ENCODE assay signal across 8 mouse cellular contexts in genomic region chr11:74831191-74831605, GRCm38 (mm10). TPM values are rescaled to one million over a fixed set of nuclear protein-coding genes. Genes with fewer than 3 reads are reported as not detected.
DNase-seq lines count a peak whose midpoint lies in the region; ATAC-seq and TF ChIP-seq lines count a peak whose summit lies in the region.

No protein-coding gene starts in this region.

- H3K4me1 ChIP-seq in embryonic facial prominence, embryonic 13.5 days: peaks cover 53% of the 10 kb centered on the region
- H3K4me1 ChIP-seq in limb, embryonic 12.5 days (replicated peaks): peaks cover 41% of the 10 kb centered on the region
- peaks cover 48% of the 10 kb centered on the region for H3K4me1 ChIP-seq in midbrain, embryonic 13.5 days (replicated peaks)
- H3K4me1 ChIP-seq in testis, adult 2 months (ENCODE audit: control insufficient read depth, insufficient read depth, low read length): peaks cover 49% of the 10 kb centered on the region

- under 1% methylated on average over 34 of the region's 35 CpGs for WGBS in embryonic facial prominence, embryonic 13.5 days
- WGBS in limb, embryonic 12.5 days: 1% methylated on average over 35 of the region's 35 CpGs
- WGBS in midbrain, embryonic 13.5 days: under 1% methylated on average over 35 of the region's 35 CpGs

- peak overlapping the region; percentile 88 for H3K4me2 ChIP-seq in embryonic facial prominence, embryonic 13.5 days
- H3K4me2 ChIP-seq in limb, embryonic 12.5 days: peak overlapping the region; percentile 83
- peak overlapping the region; percentile 88 for H3K4me2 ChIP-seq in midbrain, embryonic 13.5 days (replicated peaks)

- no peak for TF ChIP-seq CTCF in testis, adult 2 months (IDR thresholded peaks at IDR 0.05; ENCODE audit: control insufficient read depth, insufficient read depth, insufficient replicate concordance, low read depth, low read length)

- H3K27ac ChIP-seq in embryonic facial prominence, embryonic 13.5 days: peak overlapping the region; percentile 97
- peak overlapping the region; percentile 88 for H3K27ac ChIP-seq in limb, embryonic 12.5 days
- peak overlapping the region; percentile 95 for H3K27ac ChIP-seq in midbrain, embryonic 13.5 days
- peak overlapping the region; percentile 57 for H3K27ac ChIP-seq in testis, adult 2 months (ENCODE audit: control insufficient read depth, insufficient read depth, low read depth, low read length)

- no peak for ATAC-seq in cerebellum, adult (ENCODE audit: insufficient number of reproducible peaks, low FRiP score, low TSS enrichment)
- no peak for ATAC-seq in embryonic facial prominence, embryonic 13.5 days (ENCODE audit: insufficient number of reproducible peaks, insufficient read depth, low FRiP score, low TSS enrichment, low read depth)
- no peak for ATAC-seq in limb, embryonic 12.5 days (ENCODE audit: insufficient number of reproducible peaks, insufficient read depth, low FRiP score, low TSS enrichment, low read depth)
- ATAC-seq in midbrain, embryonic 13.5 days: peak; percentile 2; the same call in 1 of the 2 replicates

- H3K9ac ChIP-seq in embryonic facial prominence, embryonic 13.5 days: peak overlapping the region; percentile 92
- H3K9ac ChIP-seq in limb, embryonic 12.5 days (replicated peaks): peak overlapping the region; percentile 74
- peak overlapping the region; percentile 95 for H3K9ac ChIP-seq in midbrain, embryonic 13.5 days (replicated peaks)

- DNase-seq in cerebellum, adult 11 months: peak; percentile 60
- DNase-seq in adrenal gland, adult 8-10 months: peak; percentile 53
- DNase-seq in heart, postnatal 4 days: peak; percentile 66

- 0 out of 2 replicates have a peak, but pooled peaks cover 16% of the 10 kb centered on the region for H3K27me3 ChIP-seq in embryonic facial prominence, embryonic 13.5 days
- H3K27me3 ChIP-seq in limb, embryonic 12.5 days: peaks cover 5% of the 10 kb centered on the region; the same call in 1 of the 2 replicates
- no peaks in the 10 kb centered on the region for H3K27me3 ChIP-seq in midbrain, embryonic 13.5 days
- H3K27me3 ChIP-seq in testis, adult 2 months (ENCODE audit: control insufficient read depth, insufficient read depth, low read length): no peaks in the 10 kb centered on the region

- TF ChIP-seq POLR2A in testis, adult 2 months (IDR thresholded peaks at IDR 0.05; ENCODE audit: control insufficient read depth, low read depth, low read length): no peak

- H3K9me3 ChIP-seq in embryonic facial prominence, embryonic 13.5 days: no peaks in the 10 kb centered on the region
- no peaks in the 10 kb centered on the region for H3K9me3 ChIP-seq in limb, embryonic 12.5 days
- H3K9me3 ChIP-seq in midbrain, embryonic 13.5 days: no peaks in the 10 kb centered on the region

- no peaks in the 10 kb centered on the region for H3K36me3 ChIP-seq in embryonic facial prominence, embryonic 13.5 days
- H3K36me3 ChIP-seq in limb, embryonic 12.5 days: no peaks in the 10 kb centered on the region
- no peaks in the 10 kb centered on the region; the same call in 1 of the 2 replicates for H3K36me3 ChIP-seq in midbrain, embryonic 13.5 days
- H3K36me3 ChIP-seq in testis, adult 2 months (ENCODE audit: control insufficient read depth, insufficient read depth, low read length): no peaks in the 10 kb centered on the region

- H3K4me3 ChIP-seq in embryonic facial prominence, embryonic 13.5 days: peak overlapping the region; percentile 96
- H3K4me3 ChIP-seq in limb, embryonic 12.5 days (replicated peaks): peak overlapping the region; percentile 91
- H3K4me3 ChIP-seq in midbrain, embryonic 13.5 days (replicated peaks): peak overlapping the region; percentile 97
- peak overlapping the region; percentile 91 for H3K4me3 ChIP-seq in testis, adult 2 months (ENCODE audit: control insufficient read depth, low read depth, low read length)

RNA-seq across cellular contexts. Expression of gene Mnt, which starts 0.5 kb away (rescaled TPM):
- total RNA-seq in adrenal gland, adult 8-10 months (2022): 10 to 100 TPM; 24.4 to 36.0 (median 27.1) TPM
- polyA plus RNA-seq in embryonic facial prominence, embryonic 13.5 days (2015; fragmentation: Nextera tagmentation; extraction: Ambion mirVana): 5.7 and 6.0 TPM in 2 replicates
- total RNA-seq in heart, postnatal 4 days (2021): 10 to 100 TPM; 14.8 to 15.7 TPM
- polyA plus RNA-seq in limb, embryonic 12.5 days (2016; fragmentation: Nextera tagmentation; extraction: Ambion mirVana): 4.4 and 5.7 TPM in 2 replicates
- 8.4 and 9.1 TPM in 2 replicates for polyA plus RNA-seq in midbrain, embryonic 13.5 days (2015; fragmentation: Nextera tagmentation; extraction: Ambion mirVana)
- polyA plus RNA-seq in testis, adult 2 months (2012; rRNA removed): 42.6 and 44.0 TPM in 2 replicates
